In genomic region chr8:122311115-122311514, GRCm38 (mm10) we compare ENCODE assay signal across 23 mouse cellular contexts. TPM values are rescaled to one million over a fixed set of nuclear protein-coding genes. Genes with fewer than 3 reads are reported as not detected.
A peak's percentile ranks its signal among the peaks of the same experiment; 100 is the strongest.
DNase-seq lines count a peak whose midpoint lies in the region; ATAC-seq lines count a peak whose summit lies in the region.
"Had no signal": no experiment of that assay in that cellular context is flagged by ENCODE, and none has a peak within 500 bp of the region (broad histone marks: within the 10 kb centered on the region; RNA-seq: fewer than 3 reads in every experiment).

No protein-coding gene starts in this region.

- H3K36me3 ChIP-seq in heart, embryonic 11.5 days (ENCODE audit: control insufficient read depth, insufficient read depth, low read length) = peaks cover 9% of the 10 kb centered on the region
- peaks cover 100% of the 10 kb centered on the region for H3K36me3 ChIP-seq in megakaryocyte, embryonic 14.5 days (replicated peaks; ENCODE audit: low read length)
- H3K36me3 ChIP-seq in liver, embryonic 12.5 days = peaks cover 98% of the 10 kb centered on the region
- H3K36me3 ChIP-seq: limb, embryonic 12.5 days; midbrain, embryonic 12.5 days; neural tube, embryonic 13.5 days had no signal

- DNase-seq in heart, adult 18-20 months = no peak
- peak; percentile 76 for DNase-seq in yolk sac, embryonic 10.5 days (ENCODE audit: low spot score)
- DNase-seq in cerebellum, postnatal 10 days = no peak
- DNase-seq in neural tube, embryonic 10.5 days (ENCODE audit: extremely low spot score, low spot score) = no peak
- DNase-seq: adrenal gland, postnatal 36 days; cerebellum, adult 2 months; gastrocnemius, postnatal 10 days; kidney, adult 9 months; kidney, postnatal 36 days; layer of hippocampus, adult 9-11 months; lung, embryonic 14.5 days; lung, postnatal 4 days; thymus, adult 18-20 months; thymus, postnatal 4 days had no signal

- H3K4me2 ChIP-seq in heart, embryonic 11.5 days = no peak overlapping the region
- H3K4me2 ChIP-seq in liver, embryonic 12.5 days = peak overlapping the region; percentile 49
- H3K4me2 ChIP-seq: forebrain, embryonic 13.5 days; limb, embryonic 12.5 days; lung, embryonic 14.5 days; midbrain, embryonic 12.5 days; neural tube, embryonic 13.5 days had no signal

- peak overlapping the region; percentile 86 for H3K27ac ChIP-seq in heart, embryonic 11.5 days (ENCODE audit: low read depth, low read length)
- H3K27ac ChIP-seq in liver, embryonic 12.5 days = peak overlapping the region; percentile 97
- H3K27ac ChIP-seq: forebrain, embryonic 13.5 days; limb, embryonic 12.5 days; midbrain, embryonic 12.5 days; neural tube, embryonic 13.5 days had no signal

- no peak overlapping the region for H3K4me3 ChIP-seq in heart, embryonic 11.5 days (ENCODE audit: low read depth, low read length)
- H3K4me3 ChIP-seq in megakaryocyte, embryonic 14.5 days (replicated peaks) = peak overlapping the region; percentile 30
- no peak overlapping the region for H3K4me3 ChIP-seq in liver, embryonic 12.5 days
- H3K4me3 ChIP-seq: forebrain, embryonic 13.5 days; limb, embryonic 12.5 days; midbrain, embryonic 12.5 days; neural tube, embryonic 13.5 days had no signal

- peak overlapping the region; percentile 48 for H3K9ac ChIP-seq in heart, embryonic 11.5 days (ENCODE audit: low read depth, low read length)
- peak overlapping the region; percentile 76 for H3K9ac ChIP-seq in liver, embryonic 12.5 days
- H3K9ac ChIP-seq: forebrain, embryonic 13.5 days; limb, embryonic 12.5 days; lung, embryonic 14.5 days; midbrain, embryonic 12.5 days; neural tube, embryonic 13.5 days had no signal

- 63% methylated on average over 2 of the region's 2 CpGs for WGBS in heart, embryonic 11.5 days (ENCODE audit: insufficient replicate concordance)
- 83% methylated on average over 2 of the region's 2 CpGs for WGBS in liver, embryonic 12.5 days (ENCODE audit: insufficient replicate concordance)

- no peak for ATAC-seq in heart, embryonic 11.5 days (replicated peaks; ENCODE audit: insufficient number of reproducible peaks, low FRiP score, low TSS enrichment)
- no peak for ATAC-seq in megakaryocyte, adult 5-6 weeks (ENCODE audit: poor library complexity, severe bottlenecking)
- ATAC-seq in liver, embryonic 12.5 days = no peak
- ATAC-seq: forebrain, embryonic 13.5 days had no signal

- no peaks in the 10 kb centered on the region for H3K27me3 ChIP-seq in heart, embryonic 11.5 days (ENCODE audit: control insufficient read depth, insufficient read depth, low read length)
- no peaks in the 10 kb centered on the region for H3K27me3 ChIP-seq in megakaryocyte, embryonic 14.5 days (replicated peaks)
- H3K27me3 ChIP-seq in liver, embryonic 12.5 days (replicated peaks) = no peaks in the 10 kb centered on the region
- H3K27me3 ChIP-seq: CH12.LX; forebrain, embryonic 13.5 days; limb, embryonic 12.5 days; midbrain, embryonic 12.5 days; neural tube, embryonic 13.5 days had no signal

- H3K9me3 ChIP-seq in heart, embryonic 11.5 days (replicated peaks; ENCODE audit: control insufficient read depth, low read length) = no peaks in the 10 kb centered on the region
- H3K9me3 ChIP-seq in megakaryocyte, embryonic 14.5 days = no peaks in the 10 kb centered on the region
- H3K9me3 ChIP-seq in liver, embryonic 12.5 days (replicated peaks) = no peaks in the 10 kb centered on the region
- H3K9me3 ChIP-seq: forebrain, embryonic 13.5 days; limb, embryonic 12.5 days; midbrain, embryonic 12.5 days; neural tube, embryonic 13.5 days had no signal

- H3K4me1 ChIP-seq in heart, embryonic 11.5 days (ENCODE audit: control insufficient read depth, insufficient read depth, low read length) = peaks cover 98% of the 10 kb centered on the region
- H3K4me1 ChIP-seq in megakaryocyte, embryonic 14.5 days = peaks cover 100% of the 10 kb centered on the region
- peaks cover 100% of the 10 kb centered on the region for H3K4me1 ChIP-seq in liver, embryonic 12.5 days

RNA-seq across cellular contexts. Expression of gene Zfpm1, which starts 29.2 kb away (rescaled TPM):
- polyA plus RNA-seq in heart, embryonic 11.5 days (2014; fragmentation: Nextera tagmentation; extraction: Ambion mirVana) = 6.9 and 7.9 TPM in 2 replicates
- total RNA-seq in heart, adult 18-20 months (2021) = 10 to 100 TPM; 18.4 to 23.0 TPM
- 1,238 and 3,030 TPM in 2 replicates for polyA plus RNA-seq in megakaryocyte, embryonic 14.5 days (2012; ENCODE audit: insufficient read depth, low replicate concordance)
- total RNA-seq in megakaryocyte, adult 5-6 weeks (2015) = 4.3 and 4.5 TPM in 2 replicates
- total RNA-seq in megakaryocyte, adult 5-6 weeks (2017) = 4.8 and 5.6 TPM in 2 replicates
- polyA plus RNA-seq in liver, embryonic 12.5 days (2016; fragmentation: Nextera tagmentation; extraction: Ambion mirVana) = 27.6 and 28.4 TPM in 2 replicates

RNA-seq across cellular contexts. Expression of gene Trhr2, which starts 49.4 kb away (rescaled TPM):
- not detected in 2 replicates for polyA plus RNA-seq in heart, embryonic 11.5 days (2014; fragmentation: Nextera tagmentation; extraction: Ambion mirVana)
- not detected for total RNA-seq in heart, adult 18-20 months (2021)
- 1.8 TPM in 1 of 2 replicates, not detected in the other for polyA plus RNA-seq in megakaryocyte, embryonic 14.5 days (2012; ENCODE audit: insufficient read depth, low replicate concordance)
- total RNA-seq in megakaryocyte, adult 5-6 weeks (2015) = not detected in 2 replicates
- not detected in 2 replicates for total RNA-seq in megakaryocyte, adult 5-6 weeks (2017)
- not detected in 2 replicates for polyA plus RNA-seq in liver, embryonic 12.5 days (2016; fragmentation: Nextera tagmentation; extraction: Ambion mirVana)
- total RNA-seq: adrenal gland, postnatal 36 days; gastrocnemius, postnatal 10 days had no signal
- polyA plus RNA-seq: forebrain, embryonic 13.5 days; limb, embryonic 12.5 days; lung, embryonic 14.5 days; midbrain, embryonic 12.5 days; neural tube, embryonic 13.5 days had no signal

Comparison
In these comparisons a context has a peak if more than half of its experiments do, and no peak if none do; other contexts are left out.
1. RNA of gene Zfpm1, which starts 29.2 kb away (polyA plus RNA-seq): 1,238 to 3,030 TPM in megakaryocyte, embryonic 14.5 days; 27.6 to 28.4 TPM in liver, embryonic 12.5 days and 6.9 to 7.9 TPM in heart, embryonic 11.5 days; every median in the first group is over 10 times any median in the second.